Mouse (Mus musculus) heart, embryonic 12.5 days (tissue): ENCODE results near the gene Wasf3. TPM values are rescaled to one million over a fixed set of nuclear protein-coding genes. Genes with fewer than 3 reads are reported as not detected.
"Not testable (repeated sequence)": the region's sequence is repeated elsewhere in the genome, so short reads cannot be mapped to it uniquely, and the experiment has no call there.

Source experiments
- ATAC-seq: fragments of 200-750 bp; cut with Nextera tagmentation; 2 replicates; pipeline ENCODE4 v1.8.0; 2017; ENCODE audit warnings: moderate TSS enrichment, moderate library complexity; ENCODE audit not compliant: insufficient number of reproducible peaks, low FRiP score
- H3K27ac ChIP-seq: fragments of 300-500 bp; sonication (generic); 2 replicates; pipeline ENCODE4 v1.5.1; 2016; ENCODE audit warnings: mild to moderate bottlenecking, moderate library complexity; ENCODE audit not compliant: poor library complexity, severe bottlenecking
- H3K27me3 ChIP-seq: fragments of 300-500 bp; sonication (generic); replicated peaks from 2 replicates; pipeline ENCODE4 v1.6.1; 2016; ENCODE audit warnings: mild to moderate bottlenecking, moderate library complexity
- H3K36me3 ChIP-seq: fragments of 300-500 bp; sonication (generic); 2 replicates; pipeline ENCODE4 v1.6.1; 2016; ENCODE audit warnings: mild to moderate bottlenecking, moderate library complexity
- H3K4me1 ChIP-seq: fragments of 300-500 bp; sonication (generic); replicated peaks from 2 replicates; pipeline ENCODE4 v1.6.1; 2016; ENCODE audit warnings: mild to moderate bottlenecking
- H3K4me2 ChIP-seq: fragments of 300-500 bp; sonication (generic); 2 replicates; pipeline ENCODE4 v1.6.1; 2016; ENCODE audit warnings: mild to moderate bottlenecking, moderate library complexity
- H3K4me3 ChIP-seq: fragments of 300-500 bp; sonication (generic); 2 replicates; pipeline ENCODE4 v1.5.1; 2016; ENCODE audit warnings: mild to moderate bottlenecking
- H3K9ac ChIP-seq: fragments of 300-500 bp; sonication (generic); 2 replicates; pipeline ENCODE4 v1.6.1; 2016; ENCODE audit warnings: mild to moderate bottlenecking, moderate library complexity
- H3K9me3 ChIP-seq: fragments of 300-500 bp; sonication (generic); replicated peaks from 2 replicates; pipeline ENCODE4 v1.6.1; 2016; ENCODE audit warnings: mild to moderate bottlenecking, moderate library complexity
- WGBS: fragments of 180-500 bp; shearing (Covaris S2); methylation state at CpG from one replicate; pipeline ENCODE4 v1.1.7; 2016; 5-methylcytosine and 5-hydroxymethylcytosine counted together
- polyA plus RNA-seq: library from polyadenylated mRNA; unstranded; fragments of >200 nt; fragmentation: Nextera tagmentation; extraction: Ambion mirVana; gene quantifications from 2 replicates; pipeline ENCODE4 v1.2.1, GENCODE M21; 2016

The Wasf3 gene
- polyA plus RNA-seq, 1 experiment from 2014 or later = 0.32 TPM

DNA sequence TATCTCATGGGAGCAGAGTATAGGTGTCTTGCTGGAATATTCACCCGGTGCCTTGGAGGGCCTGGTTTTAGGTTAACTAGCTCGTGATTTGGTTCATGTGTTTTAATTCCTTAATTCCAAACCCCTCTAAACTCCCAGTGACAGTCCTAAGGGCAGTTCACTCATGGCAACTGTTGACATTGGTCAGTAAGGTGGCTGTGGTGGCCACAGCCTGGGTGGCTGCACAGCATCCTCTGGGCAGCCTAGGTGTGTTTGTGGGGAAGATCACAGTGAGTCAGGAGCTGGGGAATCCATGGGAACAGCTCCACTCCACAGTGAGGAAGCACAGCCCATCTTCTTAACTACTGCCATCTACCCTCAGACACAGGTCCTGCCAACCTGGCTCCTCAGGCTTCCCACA is 61.8 kb downstream of the Wasf3 start:
- Histone ChIP-seq H3K9me3 (no peaks in the 10 kb centered on the region), H3K4me1 (no peaks in the 10 kb centered on the region), H3K27me3 (no peaks in the 10 kb centered on the region), H3K4me2 (no peak overlapping the region), H3K27ac (no peak overlapping the region), H3K9ac (no peak overlapping the region), H3K4me3 (no peak overlapping the region), H3K36me3 (no peaks in the 10 kb centered on the region)
- ATAC-seq = no peak
- WGBS = 49% methylated on average over 2 of the region's 2 CpGs

DNA sequence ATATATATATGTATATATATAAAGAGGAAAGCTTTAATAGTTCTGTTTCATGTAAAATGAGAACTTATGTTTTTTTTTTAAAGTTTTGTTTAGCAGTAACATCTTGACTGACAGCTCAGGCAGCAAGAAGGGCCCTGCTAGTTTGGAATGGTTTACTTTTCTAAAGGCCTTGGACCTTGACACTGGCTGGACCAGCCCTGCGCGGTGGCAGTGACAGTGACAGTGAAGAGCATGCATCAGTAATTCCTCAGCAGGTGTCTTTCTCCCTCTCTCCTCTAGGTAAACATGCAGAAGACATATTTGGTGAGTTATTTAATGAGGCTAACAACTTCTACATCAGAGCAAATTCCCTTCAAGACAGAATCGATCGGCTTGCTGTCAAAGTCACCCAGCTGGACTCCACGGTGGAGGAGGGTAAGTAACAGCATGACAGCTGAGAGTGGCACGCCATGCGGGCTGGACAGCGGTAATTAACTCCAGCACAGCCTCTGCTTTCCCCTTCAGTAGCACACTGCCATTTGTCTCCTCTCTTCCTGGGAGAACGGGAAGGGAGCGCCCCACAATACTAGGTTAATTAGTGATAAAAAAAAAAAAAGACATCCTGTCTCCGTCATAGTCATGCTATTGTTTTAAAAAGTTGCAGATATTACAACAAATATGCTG is 66.9 kb downstream of the Wasf3 start:
- H3K36me3 ChIP-seq = no peaks in the 10 kb centered on the region
- no peak overlapping the region for H3K4me3 ChIP-seq
- no peaks in the 10 kb centered on the region for H3K4me1 ChIP-seq
- no peak for ATAC-seq
- H3K9ac ChIP-seq = no peak overlapping the region
- H3K27ac ChIP-seq = no peak overlapping the region
- H3K27me3 ChIP-seq = no peaks in the 10 kb centered on the region
- H3K4me2 ChIP-seq = no peak overlapping the region
- no peaks in the 10 kb centered on the region for H3K9me3 ChIP-seq
- 73% methylated on average over 11 of the region's 11 CpGs for WGBS

DNA sequence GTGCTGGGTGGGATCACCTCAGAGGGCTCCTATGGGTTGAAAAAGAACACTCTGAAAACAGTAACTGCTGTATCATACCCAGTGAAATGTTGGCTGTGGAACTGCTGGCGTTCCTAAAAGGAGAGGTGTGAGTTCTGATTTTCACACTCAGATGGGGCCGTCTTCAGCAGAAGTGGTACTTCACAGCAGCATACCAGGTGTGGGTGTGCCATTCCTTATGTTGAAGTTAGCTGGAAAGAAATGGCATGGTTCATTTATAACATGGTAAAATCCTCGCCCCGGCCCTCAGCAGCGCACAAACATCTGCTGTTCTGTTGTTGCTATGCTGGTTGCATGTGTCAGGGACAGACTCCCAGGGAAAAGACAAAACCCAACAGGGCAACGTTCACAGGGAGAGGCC is 68.8 kb downstream of the Wasf3 start:
- H3K36me3 ChIP-seq = no peaks in the 10 kb centered on the region
- no peak for ATAC-seq
- no peak overlapping the region for H3K4me2 ChIP-seq
- no peak overlapping the region for H3K9ac ChIP-seq
- no peaks in the 10 kb centered on the region for H3K4me1 ChIP-seq
- 84% methylated on average over 6 of the region's 6 CpGs for WGBS
- no peak overlapping the region for H3K4me3 ChIP-seq
- H3K27ac ChIP-seq = no peak overlapping the region
- H3K27me3 ChIP-seq = no peaks in the 10 kb centered on the region
- H3K9me3 ChIP-seq = no peaks in the 10 kb centered on the region

DNA sequence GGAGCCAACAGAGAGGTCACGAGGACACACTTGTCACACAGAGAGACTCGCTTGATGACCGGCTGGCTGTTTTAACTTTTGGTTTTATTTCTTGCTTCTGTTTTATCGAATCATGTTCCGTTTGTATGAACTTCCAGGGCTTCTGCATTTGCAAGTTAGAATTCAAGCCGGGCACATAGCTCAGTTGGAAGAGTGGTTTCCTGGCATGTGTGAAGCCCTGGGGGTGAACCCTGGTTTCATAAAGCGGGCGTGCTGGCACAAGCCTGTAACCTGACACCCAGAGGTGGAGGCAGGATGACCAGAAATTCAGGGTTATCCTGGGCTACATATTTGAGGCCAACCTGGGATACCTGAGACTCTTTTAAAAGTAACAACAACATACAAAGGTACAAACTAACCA is 76.8 kb downstream of the Wasf3 start:
- Histone ChIP-seq H3K27ac (no peak overlapping the region), H3K4me2 (no peak overlapping the region), H3K9ac (no peak overlapping the region), H3K36me3 (no peaks in the 10 kb centered on the region), H3K4me3 (no peak overlapping the region), H3K4me1 (no peaks in the 10 kb centered on the region), H3K27me3 (no peaks in the 10 kb centered on the region), H3K9me3 (no peaks in the 10 kb centered on the region)
- WGBS = 76% methylated on average over 8 of the region's 8 CpGs
- no peak for ATAC-seq

DNA sequence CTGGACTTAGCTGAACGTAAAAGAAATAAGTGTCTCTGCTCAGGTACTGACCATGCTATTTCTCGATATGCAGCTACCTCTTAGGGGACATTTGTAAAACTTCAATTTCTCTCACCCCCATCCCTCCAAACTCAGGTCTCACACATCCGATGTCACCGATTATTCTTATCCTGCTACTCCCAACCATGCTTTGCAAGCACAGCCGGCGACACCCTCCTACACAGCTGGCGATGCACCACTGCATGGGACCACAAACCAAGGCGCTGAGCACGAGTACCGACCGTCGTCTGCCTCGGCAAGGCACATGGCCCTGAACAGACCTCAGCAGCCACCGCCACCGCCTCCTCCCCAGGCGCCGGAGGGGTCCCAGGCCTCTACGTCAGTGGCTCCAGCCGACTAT is 81.9 kb downstream of the Wasf3 start:
- Histone ChIP-seq H3K9me3 (no peaks in the 10 kb centered on the region), H3K4me1 (no peaks in the 10 kb centered on the region), H3K4me2 (no peak overlapping the region), H3K36me3 (no peaks in the 10 kb centered on the region), H3K27me3 (no peaks in the 10 kb centered on the region), H3K4me3 (no peak overlapping the region), H3K27ac (no peak overlapping the region), H3K9ac (no peak overlapping the region)
- 89% methylated on average over 19 of the region's 19 CpGs for WGBS
- no peak for ATAC-seq

DNA sequence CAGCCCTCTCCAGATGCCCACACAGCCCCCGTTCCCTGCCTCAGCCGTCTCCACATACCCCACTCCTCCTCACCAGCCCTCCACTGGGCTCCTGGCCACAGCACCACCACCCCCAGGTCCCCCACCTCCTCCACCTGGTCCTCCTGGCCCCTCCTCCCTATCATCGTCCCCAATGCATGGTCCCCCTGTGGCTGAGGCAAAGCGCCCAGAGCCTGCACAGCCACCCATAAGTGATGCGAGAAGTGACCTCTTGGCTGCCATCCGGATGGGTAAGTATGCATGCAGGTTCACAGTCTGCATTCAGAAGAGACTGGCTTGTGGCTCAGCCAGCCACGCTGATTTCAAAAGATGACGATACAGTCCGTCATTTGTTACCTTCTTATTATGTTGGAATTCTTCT is 83.5 kb downstream of the Wasf3 start:
- Histone ChIP-seq H3K9me3 (no peaks in the 10 kb centered on the region), H3K9ac (no peak overlapping the region), H3K4me2 (no peak overlapping the region), H3K36me3 (no peaks in the 10 kb centered on the region), H3K27me3 (0 out of 2 replicates have a peak, but pooled peaks cover 4% of the 10 kb centered on the region), H3K4me1 (no peaks in the 10 kb centered on the region), H3K4me3 (no peak overlapping the region), H3K27ac (no peak overlapping the region)
- no peak for ATAC-seq
- 88% methylated on average over 9 of the region's 9 CpGs for WGBS

DNA sequence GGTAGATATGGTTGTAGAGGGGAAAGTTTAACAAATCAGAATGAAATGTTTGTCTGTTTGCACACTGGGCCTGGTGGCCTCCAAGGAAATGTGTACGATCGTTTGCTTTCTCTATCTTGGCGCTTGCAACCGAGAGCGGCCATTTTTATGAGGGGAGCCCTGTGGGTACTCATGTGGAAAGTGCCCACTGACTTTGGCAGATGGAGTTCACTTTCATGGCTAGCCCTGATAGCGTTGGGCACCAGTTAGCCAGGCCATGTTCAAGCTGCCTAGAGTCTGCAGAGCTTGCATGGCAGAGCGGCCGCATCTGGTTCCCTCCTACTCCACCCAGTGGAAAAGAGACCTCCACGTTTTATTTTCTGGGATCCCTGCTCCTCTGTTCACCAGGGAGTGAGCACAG is 86.0 kb downstream of the Wasf3 start:
- no peak overlapping the region for H3K9ac ChIP-seq
- 0 out of 2 replicates have a peak, but pooled peaks cover 4% of the 10 kb centered on the region for H3K27me3 ChIP-seq
- WGBS = 86% methylated on average over 9 of the region's 9 CpGs
- no peaks in the 10 kb centered on the region for H3K36me3 ChIP-seq
- ATAC-seq = no peak
- no peaks in the 10 kb centered on the region for H3K9me3 ChIP-seq
- H3K4me1 ChIP-seq = no peaks in the 10 kb centered on the region
- no peak overlapping the region for H3K4me3 ChIP-seq
- no peak overlapping the region for H3K4me2 ChIP-seq
- no peak overlapping the region for H3K27ac ChIP-seq

DNA sequence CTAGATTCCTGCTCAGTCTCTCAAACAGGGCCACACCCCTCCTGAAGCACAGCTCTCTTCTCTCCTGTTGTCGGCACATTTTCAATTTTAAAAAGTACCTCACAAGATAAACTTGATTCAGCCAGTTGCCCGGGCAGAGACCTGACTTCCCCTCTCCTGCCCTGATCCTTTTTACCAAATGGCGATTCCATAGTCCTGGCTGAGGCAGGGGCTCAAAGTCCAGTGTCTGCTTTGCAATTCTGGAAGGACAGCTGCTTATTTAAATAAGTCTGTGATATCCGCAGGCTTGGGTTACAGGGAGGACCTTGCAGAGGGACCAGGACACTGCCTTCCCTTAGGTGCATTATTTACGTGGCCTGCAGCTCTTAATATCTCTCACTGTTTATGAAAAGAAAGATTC is 86.5 kb downstream of the Wasf3 start:
- 75% methylated on average over 5 of the region's 5 CpGs for WGBS
- H3K27ac ChIP-seq = no peak overlapping the region
- ATAC-seq = no peak

DNA sequence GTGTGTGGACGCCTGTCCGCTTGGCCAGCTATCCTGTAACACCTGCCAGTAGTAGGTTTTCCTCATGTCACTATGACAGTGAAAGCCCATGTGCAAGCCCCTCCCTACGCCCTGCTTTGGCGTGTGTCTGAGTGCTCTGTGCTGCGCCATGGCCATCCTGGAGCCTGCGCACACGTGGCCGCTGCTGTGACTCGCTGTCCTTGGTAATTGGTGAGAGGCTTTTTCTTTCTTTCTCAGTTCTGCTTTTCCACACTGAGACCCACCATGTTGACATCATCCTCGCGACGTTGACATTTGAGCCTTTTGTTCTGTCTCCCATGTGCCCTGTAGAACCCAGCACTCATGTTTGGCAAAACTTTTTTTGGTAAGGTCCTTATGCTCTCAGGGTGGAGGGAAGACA is 87.0 kb downstream of the Wasf3 start:
- Histone ChIP-seq H3K4me1 (no peaks in the 10 kb centered on the region), H3K9me3 (no peaks in the 10 kb centered on the region), H3K9ac (no peak overlapping the region), H3K27ac (no peak overlapping the region), H3K4me3 (no peak overlapping the region), H3K27me3 (0 out of 2 replicates have a peak, but pooled peaks cover 4% of the 10 kb centered on the region), H3K4me2 (no peak overlapping the region), H3K36me3 (no peaks in the 10 kb centered on the region)
- 82% methylated on average over 12 of the region's 12 CpGs for WGBS
- no peak for ATAC-seq

More for the DNA sequence above, 86.5 kb downstream of the Wasf3 start:
- Histone ChIP-seq H3K36me3 (no peaks in the 10 kb centered on the region), H3K9ac (no peak overlapping the region), H3K27me3 (0 out of 2 replicates have a peak, but pooled peaks cover 4% of the 10 kb centered on the region), H3K4me3 (no peak overlapping the region), H3K9me3 (no peaks in the 10 kb centered on the region), H3K4me1 (no peaks in the 10 kb centered on the region), H3K4me2 (no peak overlapping the region)

DNA sequence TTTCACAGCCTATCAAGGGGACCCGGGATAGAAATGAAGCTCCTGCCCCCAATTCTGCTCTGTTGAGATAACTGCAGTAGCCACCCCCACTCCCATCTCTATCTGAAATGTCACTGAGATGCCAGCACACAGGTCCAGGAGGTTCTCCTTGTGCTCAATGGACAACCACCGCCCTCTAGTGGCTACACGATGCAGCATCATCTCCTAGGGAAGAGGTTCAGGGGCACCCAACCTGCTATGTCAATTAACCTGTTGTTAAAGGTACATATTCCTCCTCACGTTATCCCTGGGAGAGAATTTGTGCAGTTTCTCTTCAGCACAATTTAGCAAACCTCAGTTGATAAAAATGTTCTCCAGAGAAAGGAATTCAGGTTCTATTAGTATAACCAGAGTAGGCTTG is 94.8 kb downstream of the Wasf3 start:
- H3K36me3 ChIP-seq, H3K4me1 ChIP-seq, H3K9me3 ChIP-seq, H3K9ac ChIP-seq, H3K27me3 ChIP-seq, H3K4me3 ChIP-seq, ATAC-seq, H3K4me2 ChIP-seq, H3K27ac ChIP-seq: not testable (repeated sequence)
- 6% methylated on average over 4 of the region's 4 CpGs for whole genome bisulfite sequencing

DNA sequence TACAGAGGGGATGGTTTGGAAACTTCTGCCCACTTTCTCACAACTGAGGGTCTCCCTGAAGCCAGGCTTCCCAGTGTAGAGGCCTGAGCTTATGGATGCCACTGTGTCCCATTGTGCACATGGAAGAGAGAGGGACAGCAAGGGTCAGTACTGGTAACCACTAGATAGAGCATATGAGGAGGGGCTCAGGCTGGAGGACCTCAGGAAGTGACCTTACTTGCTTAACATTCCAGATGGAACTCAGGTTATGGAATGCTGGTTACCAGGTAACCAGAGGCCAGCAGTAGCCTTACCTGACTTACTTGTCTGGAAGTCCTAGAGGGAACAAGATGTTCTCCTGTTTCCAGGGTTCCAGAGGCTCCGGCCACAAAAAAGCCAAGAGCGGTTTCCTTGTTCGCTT is 96.9 kb downstream of the Wasf3 start, which contains the start of gene Gm6408:
Gene Gm6408 (plus strand): TSS at position 301 of the 400 bp plus-strand sequence.
- 66% methylated on average over 3 of the region's 3 CpGs for WGBS
- not testable (repeated sequence) for ATAC-seq

DNA sequence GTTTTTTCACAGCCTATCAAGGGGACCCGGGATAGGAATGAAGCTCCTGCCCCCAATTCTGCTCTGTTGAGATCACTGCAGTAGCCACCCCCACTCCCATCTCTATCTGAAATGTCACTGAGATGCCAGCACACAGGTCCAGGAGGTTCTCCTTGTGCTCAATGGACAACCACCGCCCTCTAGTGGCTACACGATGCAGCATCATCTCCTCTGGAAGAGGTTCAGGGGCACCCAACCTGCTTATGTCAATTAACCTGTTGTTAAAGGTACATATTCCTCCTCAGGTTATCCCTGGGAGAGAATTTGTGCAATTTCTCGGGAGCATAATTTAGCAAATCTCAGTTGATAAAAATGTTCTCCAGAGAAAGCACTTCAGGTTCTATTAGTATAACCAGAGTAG is 104.2 kb downstream of the Wasf3 start:
- not testable (repeated sequence) for H3K36me3 ChIP-seq, H3K27me3 ChIP-seq, ATAC-seq, H3K27ac ChIP-seq, H3K4me1 ChIP-seq, H3K4me3 ChIP-seq, H3K9ac ChIP-seq, H3K9me3 ChIP-seq, H3K4me2 ChIP-seq
- WGBS = 5% methylated on average over 3 of the region's 4 CpGs

More for the DNA sequence above, 96.9 kb downstream of the Wasf3 start, which contains the start of gene Gm6408:
- not testable (repeated sequence) for H3K9ac ChIP-seq, H3K36me3 ChIP-seq, H3K4me2 ChIP-seq, H3K4me1 ChIP-seq, H3K27ac ChIP-seq, H3K27me3 ChIP-seq, H3K4me3 ChIP-seq, H3K9me3 ChIP-seq
